Mouse (Mus musculus) olfactory bulb, adult 2 months (tissue): ENCODE data around the gene Tmem231.

ENCODE experiments used
- CTCF ChIP-seq: fragments of 200-500 bp; IDR thresholded peaks from 2 replicates; pipeline ENCODE4 v1.5.1; 2012; ENCODE audit warnings: low read depth, mild to moderate bottlenecking, low read length, moderate library complexity; ENCODE audit not compliant: insufficient read depth
- POLR2A ChIP-seq: fragments of 200-500 bp; IDR thresholded peaks from 2 replicates; pipeline ENCODE4 v1.6.1; 2012; ENCODE audit warnings: mild to moderate bottlenecking, low read depth, low read length, moderate library complexity; ENCODE audit not compliant: insufficient read depth

- TF ChIP-seq POLR2A (no peak), CTCF (no peak)
Measured at GRCm38 (mm10) chr8:111967246-111967870, 33.7 kb upstream of the Tmem231 start.
